Mouse (Mus musculus): ENCODE data around the gene St14. TPM values are rescaled to one million over a fixed set of nuclear protein-coding genes. Genes with fewer than 3 reads are reported as not detected.
"Not testable (repeated sequence)": the region's sequence is repeated elsewhere in the genome, so short reads cannot be mapped to it uniquely, and the experiment has no call there.

The St14 gene
- under 1 TPM; 0.34 to 0.36 TPM for total RNA-seq (2021)
- long read RNA-seq, experiment 1, partial matches to known transcripts: 0 of 1 reads
- long read RNA-seq, experiment 1, other reads (novel, unspliced or antisense): 0 of 1 reads
- long read RNA-seq, experiment 2: 0 reads

DNA sequence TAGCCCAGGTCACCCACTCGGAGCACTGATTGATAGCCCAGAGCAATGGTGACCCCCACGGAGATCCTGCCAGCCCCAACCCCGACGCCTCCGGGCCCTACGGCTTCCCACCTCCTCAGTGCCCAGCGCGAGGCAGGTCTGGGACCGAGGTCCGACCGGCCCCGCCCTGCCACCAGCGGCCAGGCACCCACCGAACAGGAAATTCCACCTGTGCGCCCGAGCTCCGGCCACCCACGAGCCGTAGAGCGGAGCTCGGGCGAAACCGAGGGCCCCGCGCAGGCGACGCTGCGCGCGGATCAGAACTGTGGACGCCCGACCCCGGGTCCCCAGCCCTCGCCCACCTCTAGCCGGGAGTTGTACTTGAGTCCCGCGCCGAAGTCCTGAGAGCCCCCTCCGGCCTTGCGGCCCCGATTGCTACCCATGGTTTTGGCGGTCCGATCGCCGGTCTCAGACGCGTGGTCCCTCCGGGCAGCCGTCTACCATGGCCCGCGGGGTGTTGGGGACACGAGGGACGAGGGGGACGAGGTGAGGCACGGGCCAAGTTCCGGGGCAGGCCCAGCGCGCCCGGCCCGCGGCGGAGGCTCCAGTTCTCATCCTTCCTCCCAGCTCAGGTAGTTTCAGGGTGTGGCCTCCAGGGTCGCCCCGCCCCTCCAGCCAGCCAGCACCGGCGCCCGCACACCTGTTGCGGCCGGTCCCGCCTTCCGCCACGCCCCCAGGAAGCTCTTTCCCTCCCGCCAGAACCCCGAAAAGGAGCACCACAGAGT, at the start of gene St14:
TSS of gene St14 (minus strand) at position 649 of the 764 bp plus-strand sequence.
- peak in 1 of 2 experiments; percentile 12 for DNase-seq
- intact Hi-C loops (cut with DNase I): no loop called here

DNA sequence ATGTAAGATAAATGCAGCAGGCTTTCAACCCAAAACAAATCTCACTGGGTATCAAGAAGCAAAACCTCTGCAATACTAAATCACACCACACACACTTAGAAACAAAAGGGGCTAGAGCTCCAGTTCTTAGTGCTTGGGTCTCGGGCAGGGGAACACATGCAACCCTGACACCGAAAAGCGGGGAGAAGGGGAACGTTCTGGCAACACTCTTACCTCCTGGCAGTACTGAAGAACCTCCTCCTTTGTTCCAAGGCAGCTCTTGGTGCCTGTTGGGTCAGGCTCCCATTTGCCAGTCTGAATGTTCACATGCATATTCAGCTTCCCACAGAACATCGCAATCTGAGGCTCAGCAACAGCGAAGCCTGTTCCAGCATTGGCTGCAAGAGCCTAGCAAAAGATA, 46.0 kb upstream of the St14 start:
- no peak for DNase-seq
- intact Hi-C loops (cut with DNase I): no loop called here

DNA sequence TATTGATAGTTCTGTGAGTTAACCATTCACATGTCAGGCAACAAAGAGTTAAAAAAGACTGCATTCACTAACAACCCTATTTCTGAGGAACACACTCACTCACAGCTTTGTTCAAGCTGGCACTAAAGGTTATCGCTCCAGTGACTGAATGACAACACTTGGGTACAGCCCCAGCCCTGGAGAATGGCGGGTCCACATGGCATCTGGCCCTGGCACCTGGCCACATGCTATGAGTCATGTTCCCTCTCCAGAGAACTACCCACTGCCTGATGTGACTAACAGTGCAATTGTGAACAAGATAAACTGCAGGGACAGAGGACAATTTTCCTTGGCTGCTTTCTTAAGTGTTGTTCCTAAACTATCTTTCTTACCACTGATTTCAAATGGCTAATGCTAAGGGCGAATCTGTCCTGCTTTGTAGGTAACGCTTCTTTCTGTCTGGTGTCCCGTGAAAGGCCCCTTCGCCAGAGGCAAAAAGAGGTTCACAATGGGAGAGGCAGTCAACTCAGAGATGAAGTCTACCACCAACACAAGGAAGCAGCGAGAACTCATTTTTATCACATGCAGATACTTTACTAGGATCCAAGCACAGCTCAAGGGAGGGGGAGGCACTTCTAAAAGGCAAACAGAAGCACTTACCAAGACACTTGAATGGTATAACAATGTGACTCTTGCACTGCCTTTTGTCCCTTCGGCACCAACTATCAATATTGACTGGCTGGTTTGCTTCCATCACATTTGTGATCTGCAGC, 44.9 kb upstream of the St14 start:
- intact Hi-C loops (cut with DNase I): no loop called here

DNA sequence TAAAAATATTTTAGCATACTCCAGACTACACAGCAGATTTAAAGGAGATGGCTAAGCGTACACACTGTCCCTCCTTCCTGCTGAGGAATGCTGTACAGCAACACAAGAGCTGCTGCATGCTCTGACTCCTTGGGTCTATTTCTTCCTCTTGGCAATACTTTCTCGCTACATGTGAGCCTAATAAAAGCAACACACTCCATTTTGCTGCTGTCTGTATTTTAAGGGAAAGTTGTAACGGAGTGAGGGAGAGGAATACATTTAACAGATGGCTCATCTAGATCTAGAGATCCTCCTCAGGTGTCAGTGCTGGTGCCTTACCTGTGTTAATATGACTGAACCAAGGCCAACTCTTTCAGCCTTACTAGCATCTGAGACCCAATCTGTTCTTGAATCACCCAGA, 44.3 kb upstream of the St14 start:
- intact Hi-C loops (cut with DNase I): no loop called here
- DNase-seq: no peak

More for the DNA sequence above, 44.9 kb upstream of the St14 start:
- DNase-seq: peak; percentile 87 to 91

DNA sequence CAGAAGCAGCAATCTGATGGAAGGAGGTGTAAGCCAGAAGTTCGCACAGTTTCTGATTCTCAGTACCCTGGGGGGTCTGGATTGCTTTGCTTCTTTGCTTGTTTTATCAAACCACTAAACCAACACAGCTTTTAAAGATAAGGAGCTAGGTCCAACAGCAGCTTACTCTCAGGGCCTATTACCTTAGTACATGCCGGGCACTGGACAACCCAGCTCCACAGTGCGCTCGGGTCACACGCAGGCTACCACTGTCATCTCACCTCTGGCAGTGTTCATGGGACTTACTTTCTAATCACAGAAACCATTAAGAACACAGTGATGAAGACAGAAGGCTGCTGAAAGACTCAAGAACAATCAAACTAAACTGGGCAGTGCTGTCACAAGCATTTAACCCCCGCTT, 43.7 kb upstream of the St14 start:
- intact Hi-C loops (cut with DNase I): no loop called here
- no peak for DNase-seq

DNA sequence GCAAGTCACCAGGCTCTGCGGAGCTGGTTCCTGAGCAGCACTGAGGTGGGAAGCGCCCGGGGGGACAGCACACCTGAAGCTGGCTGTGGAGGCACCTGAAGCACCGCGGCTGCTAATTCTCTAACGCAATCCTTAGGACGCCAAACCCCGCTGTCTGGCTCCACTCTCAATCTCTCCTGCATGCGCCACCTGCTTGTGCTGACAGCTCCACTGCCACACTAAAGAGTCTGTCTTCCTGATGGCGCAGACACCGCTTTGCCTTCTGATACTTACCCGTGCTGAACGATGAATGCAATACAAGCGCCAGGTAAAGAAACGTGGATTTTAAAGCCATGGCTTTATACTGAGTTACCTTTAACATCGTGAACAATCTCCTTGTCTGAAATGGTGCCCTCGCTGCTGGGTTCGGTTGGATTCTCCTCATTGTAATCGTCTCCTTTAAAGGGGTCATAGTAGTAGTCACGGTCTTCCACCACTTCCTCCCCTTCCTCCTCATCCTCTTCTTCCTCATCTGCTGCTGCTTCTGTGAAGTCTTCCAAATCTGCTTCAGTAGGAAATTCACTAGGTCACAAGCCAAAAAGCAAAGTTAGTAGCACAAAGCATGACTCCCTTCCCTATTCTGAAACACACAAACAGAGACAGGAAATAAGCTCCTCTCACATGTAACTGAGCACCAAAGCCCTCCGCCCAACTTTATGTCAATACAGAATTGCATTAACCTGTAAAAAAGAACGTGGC, 36.9 kb upstream of the St14 start:
- peak; percentile 25 to 59 for DNase-seq
- intact Hi-C loops (cut with DNase I): loop anchor here (5.0 kb wide), 1 partner anchor 44 kb away; the partner anchor contains the start of gene Aplp2

DNA sequence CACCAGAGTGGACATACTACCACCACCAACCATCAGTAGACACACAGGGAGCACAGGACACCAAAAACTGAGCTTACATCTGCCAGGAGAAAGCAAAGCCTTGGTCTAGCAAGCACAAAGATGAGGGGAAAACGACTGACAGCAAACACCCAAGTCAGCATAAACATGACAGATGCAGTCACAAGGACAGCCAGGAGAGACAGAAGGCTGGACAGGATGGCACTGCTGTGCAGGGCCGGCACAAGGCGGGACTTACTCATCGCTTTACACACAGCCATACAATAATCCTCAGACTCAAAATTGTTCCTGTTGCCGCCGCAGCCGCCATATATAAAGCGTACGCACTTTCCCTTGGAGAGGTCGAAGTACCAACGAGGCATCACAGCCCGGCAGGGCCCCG, 35.7 kb upstream of the St14 start:
- intact Hi-C loops (cut with DNase I): loop anchor here (5.0 kb wide), 1 partner anchor 45 kb away; the partner anchor contains the start of gene Aplp2
- no peak for DNase-seq

DNA sequence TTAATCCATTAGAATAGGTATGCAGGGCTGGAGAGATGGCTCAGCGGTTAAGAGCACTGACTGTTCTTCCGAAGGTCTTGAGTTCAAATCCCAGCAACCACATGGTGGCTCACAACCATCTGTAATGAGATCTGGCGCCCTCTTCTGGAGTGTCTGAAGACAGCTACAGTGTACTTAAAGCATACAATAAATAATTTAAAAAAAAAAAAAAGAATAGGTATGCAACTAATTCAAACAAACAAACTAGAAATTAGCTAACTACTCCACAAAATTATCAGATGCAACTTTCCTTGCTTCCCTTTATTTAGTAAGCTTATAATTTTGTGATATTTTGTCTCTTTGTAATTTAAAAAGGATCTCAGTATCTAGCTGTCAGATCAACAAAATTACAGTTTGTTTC, 33.9 kb upstream of the St14 start:
- DNase-seq: not testable (repeated sequence)
- intact Hi-C loops (cut with DNase I): loop anchor here (5.0 kb wide), 1 partner anchor 47 kb away; the partner anchor contains the start of gene Aplp2

DNA sequence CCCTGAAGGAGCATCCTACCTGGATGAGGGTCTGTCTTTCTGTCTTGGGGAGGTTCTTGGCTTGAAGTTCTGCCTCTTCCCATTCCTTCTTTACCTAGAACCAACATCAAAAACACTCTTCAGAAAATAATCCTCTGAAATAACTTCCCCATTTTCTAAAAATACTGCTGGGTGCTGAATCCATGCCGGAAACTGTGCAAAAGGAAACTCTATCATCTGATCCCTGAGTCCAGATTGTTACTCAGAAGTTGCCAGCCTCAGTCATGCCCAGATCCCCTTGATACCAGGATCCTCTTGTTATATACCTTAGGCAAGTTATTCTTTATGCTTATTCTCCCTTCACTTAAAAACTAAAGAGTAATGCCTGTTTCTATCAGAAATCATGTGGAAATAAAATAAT, 31.7 kb upstream of the St14 start:
- intact Hi-C loops (cut with DNase I): no loop called here
- no peak for DNase-seq

DNA sequence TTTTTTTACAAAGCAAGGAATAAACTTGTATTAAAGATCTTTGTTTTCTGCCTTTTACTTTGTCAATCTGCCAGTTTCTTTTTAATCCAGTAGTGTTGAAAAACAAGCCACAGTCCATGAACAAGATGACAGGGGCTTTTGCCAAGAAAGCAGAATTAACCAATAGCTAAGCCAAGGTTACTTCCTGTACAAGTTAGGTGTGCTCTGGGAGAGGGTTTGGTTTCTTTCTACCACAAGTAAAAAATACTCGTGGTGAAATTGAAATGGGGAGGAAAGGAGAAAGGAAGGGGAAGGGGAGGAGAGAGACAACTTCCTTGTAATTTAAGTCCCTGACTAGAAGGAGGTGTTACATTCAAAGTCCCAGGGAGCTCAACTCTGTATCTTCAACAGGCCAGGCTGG, 31.3 kb upstream of the St14 start:
- intact Hi-C loops (cut with DNase I): no loop called here
- no peak for DNase-seq

DNA sequence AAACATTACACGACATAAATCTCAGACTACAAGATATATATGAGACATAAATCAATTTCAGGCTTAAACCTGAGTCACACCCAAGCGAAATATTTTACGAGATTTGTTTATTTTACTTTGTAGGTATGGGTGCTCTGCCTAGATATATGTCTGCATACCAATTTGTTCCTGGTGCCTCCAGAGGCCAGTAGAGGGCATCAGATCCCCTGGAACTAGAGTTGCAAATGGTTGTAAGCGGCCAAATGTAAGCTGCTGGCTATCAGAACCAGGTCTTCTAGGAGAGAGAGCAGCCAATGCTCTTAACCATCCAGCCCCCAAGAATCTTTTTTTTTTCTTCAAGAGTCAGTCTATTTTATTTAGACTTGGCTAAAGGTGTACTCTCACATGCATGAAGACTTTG, 28.3 kb upstream of the St14 start:
- DNase-seq: peak in 1 of 2 experiments; percentile 25
- intact Hi-C loops (cut with DNase I): no loop called here

DNA sequence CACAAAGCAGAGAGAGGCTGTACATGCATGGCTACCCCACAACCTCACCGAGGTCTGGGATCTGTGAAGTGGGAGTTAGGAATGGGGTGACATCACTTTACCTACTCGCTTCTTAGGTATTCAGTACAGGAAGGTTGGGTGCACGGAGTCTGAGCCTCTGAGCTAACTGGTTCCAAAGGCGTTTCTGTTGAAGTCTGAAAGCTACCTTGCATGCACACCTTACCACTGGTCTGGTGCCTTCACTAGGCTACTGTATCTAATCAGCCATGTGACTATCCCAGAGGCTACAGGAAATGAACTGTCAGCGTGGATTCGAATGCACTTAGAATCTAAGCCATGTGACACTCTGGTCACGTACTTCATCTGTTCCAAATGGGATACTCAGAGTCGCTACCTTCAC, 24.9 kb upstream of the St14 start:
- no peak for DNase-seq
- intact Hi-C loops (cut with DNase I): no loop called here

DNA sequence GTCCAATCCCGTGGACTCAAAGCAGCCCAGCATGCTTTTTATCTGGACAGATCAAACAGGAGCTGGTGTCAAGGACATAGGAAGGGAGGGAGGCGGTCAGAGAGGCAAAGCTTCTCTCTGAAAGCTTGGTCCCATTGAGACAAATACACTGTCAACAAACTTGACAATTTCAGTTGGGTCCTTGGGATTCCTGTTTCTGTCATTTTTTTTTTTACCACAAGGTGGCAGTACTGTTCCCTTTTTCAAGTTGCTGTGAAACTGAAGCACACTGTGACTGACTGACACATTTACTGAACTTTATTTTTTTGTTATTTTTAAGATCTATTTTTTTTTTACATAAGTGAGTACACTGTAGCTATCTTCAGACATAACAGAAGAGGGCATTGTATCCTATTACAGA, 19.4 kb upstream of the St14 start:
- DNase-seq: no peak
- intact Hi-C loops (cut with DNase I): loop anchor here (1.0 to 5.0 kb wide), 3 partner anchors 131 to 251 kb away; partner anchors contain the start of gene Prdm10

DNA sequence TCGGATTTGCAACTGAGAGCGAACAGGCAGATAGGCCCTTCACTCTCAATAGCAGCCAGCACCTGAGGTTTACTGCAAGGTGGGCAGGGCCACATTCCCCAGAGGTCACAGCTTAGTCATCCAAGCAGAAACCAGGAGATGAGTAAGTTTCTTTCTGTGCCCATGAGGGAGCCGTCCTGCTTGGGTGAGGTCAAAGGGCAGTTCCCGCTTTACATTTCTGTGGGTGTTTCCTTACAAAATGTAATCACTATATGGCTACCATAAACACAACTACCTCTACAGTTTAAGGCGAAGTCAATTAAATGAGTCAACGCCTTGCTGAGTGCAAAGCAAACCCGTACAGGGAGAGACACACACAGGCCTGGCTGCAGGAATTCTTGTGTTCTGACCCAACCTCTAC, 16.5 kb upstream of the St14 start:
- intact Hi-C loops (cut with DNase I): no loop called here
- DNase-seq: no peak

DNA sequence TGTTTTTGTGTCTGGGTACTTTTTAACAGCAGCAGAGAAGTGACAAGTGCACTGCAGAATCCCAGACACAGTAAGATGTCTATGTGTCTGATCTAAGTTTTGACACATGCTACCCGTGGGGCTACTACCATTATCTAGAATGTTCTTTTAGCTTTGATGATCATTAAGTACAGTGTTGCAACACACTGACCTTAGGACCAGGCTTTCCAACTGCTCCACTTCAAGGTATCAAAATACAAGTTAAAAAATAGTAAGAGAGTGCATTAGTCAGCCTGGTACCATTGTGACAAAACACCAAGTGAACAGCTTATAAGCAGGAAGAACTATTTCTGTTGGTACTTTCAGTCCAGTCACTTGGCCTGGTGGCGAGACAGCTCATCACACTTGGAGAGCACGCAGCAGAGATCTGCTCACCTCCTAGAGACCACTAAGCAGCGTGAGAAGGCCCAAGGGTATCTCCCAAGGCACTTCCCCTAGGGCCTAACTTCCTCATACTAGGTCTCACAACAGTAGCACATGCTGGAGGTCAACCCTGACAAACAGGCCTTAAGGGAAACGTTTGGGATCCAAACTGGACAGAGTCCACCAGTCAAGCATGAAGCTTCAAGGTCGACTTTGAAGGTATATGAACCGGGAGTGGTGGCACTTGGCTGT, 13.7 kb upstream of the St14 start:
- DNase-seq: no peak

DNA sequence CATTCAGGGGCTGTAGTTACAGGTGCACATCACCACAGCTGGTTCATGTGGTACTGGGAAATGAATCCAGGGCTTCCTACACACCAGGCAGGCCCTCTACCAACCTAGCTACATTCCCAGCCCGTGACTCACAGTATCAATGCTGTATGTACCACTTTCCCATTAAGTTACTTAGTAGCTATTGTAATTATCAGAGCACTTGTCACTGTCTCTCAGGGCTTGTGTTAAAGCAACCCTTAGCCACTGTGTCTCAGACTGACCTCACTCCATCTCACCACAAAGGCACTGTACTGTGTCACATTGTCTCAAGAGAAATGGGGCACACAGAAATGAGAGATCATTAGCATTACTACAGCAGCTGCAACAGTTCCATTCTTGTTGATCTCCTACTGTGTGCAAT, 11.3 kb upstream of the St14 start:
- no peak for DNase-seq
- intact Hi-C loops (cut with DNase I): no loop called here

More for the DNA sequence above, 13.7 kb upstream of the St14 start:
- intact Hi-C loops (cut with DNase I): no loop called here

DNA sequence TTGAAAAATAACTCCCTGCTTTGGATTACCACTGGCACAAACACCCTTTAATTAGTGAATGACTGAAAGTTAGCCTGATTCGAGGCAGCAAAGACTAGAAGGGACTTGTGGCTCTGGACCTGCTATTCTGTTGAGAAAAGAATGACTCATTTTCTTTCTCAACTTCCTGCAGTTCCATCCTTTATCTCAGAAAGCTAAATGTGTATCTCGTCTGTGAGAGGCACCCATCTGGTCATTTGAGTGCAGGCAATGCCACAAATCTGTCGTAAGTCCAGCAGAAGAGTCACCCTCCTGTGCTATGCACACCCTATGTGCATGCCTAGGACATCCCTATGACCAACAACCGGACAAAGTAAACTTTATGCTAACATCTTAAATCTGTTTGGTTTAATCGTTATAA, 1.5 kb upstream of the St14 start:
- intact Hi-C loops (cut with DNase I): no loop called here
- no peak for DNase-seq

DNA sequence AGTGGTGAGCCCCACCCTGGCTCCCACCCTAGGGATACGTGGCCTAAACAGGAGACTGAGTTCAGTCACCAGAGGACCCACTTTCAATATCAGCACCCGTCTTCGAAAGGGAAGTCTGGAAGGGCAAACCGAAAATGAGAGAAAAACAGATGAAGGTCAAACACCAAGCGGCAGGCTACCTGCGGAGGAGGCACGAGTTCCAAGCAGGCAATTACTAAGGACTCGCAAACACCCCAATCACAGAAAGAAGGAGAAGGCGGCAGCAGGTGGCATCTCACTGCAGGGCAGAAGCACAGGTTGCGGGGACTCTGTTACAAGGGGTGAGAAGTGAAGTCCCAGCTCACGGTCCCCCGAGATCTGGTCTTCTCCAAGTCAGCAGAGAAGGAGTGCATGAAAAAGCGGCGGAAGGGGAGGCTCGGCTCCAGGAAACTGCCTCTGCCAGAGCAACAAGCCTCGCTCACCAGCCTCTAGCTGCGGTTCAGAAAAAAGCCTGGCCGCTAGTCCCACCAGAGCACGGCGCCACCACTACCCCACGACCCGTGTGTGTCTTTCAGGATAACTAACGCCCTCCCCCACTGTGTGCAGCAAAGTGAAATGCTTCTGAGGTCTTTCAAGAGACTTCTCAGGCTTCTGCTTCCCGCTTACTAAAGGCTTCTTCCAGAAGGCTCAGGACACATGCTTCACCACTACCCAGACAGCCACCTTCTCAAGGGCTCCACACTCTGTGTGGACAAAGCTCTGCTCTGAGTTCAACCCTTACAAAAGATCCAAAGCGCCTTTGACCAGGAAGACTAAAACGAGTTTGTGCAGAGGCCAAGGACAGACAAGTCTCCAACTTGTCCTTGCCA, 1.1 kb downstream of the St14 start:
- no peak for DNase-seq
- intact Hi-C loops (cut with DNase I): no loop called here

DNA sequence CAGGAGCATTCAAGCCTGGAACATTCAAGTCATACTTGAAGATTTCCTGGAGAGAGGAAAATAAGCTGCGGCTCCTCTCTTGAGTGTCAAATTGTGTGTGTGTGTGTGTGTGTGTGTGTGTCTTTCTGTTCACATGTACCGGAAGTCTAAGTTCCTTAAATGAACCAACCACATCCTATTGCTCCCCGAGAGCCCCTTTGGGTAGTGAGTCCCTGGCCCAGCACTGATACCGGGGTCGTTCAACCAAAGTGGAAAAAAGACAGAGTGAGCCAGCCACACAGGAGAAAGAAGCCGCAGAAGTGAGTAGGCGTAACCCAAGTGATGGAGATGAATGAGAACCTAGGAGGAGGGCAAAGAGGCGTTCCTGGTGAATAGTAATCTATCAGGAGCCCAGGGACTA, 1.7 kb downstream of the St14 start:
- no peak for DNase-seq
- intact Hi-C loops (cut with DNase I): no loop called here

Data from heart, postnatal 14 days (tissue).